Mouse (Mus musculus) G1E (cell line): ENCODE data around the gene Stx4a.

ENCODE experiments used
- CTCF ChIP-seq: IDR thresholded peaks from 2 replicates; pipeline ENCODE4 v1.5.1; 2012; ENCODE audit warnings: low read depth, low read length, inconsistent platforms, mixed read lengths
- GATA1 ChIP-seq: IDR thresholded peaks from 2 replicates; pipeline ENCODE4 v1.6.1; 2012; ENCODE audit warnings: borderline replicate concordance, low read length, inconsistent platforms, mixed read lengths
- GATA2 ChIP-seq: IDR thresholded peaks from 2 replicates; pipeline ENCODE4 v1.6.1; 2012; ENCODE audit warnings: low read depth, low read length, inconsistent platforms, borderline replicate concordance
- POLR2AphosphoS5 ChIP-seq: IDR thresholded peaks from 2 replicates; pipeline ENCODE4 v1.6.1; 2012; ENCODE audit warnings: low read depth, low read length, inconsistent platforms; ENCODE audit not compliant: insufficient replicate concordance
- TAL1 ChIP-seq: conservative IDR thresholded peaks from 2 replicates; pipeline ENCODE4 v1.6.1; 2012; ENCODE audit warnings: low read depth, low read length, inconsistent platforms, mixed read lengths

GRCm38 (mm10) chr7:127808821-127809220 lies 15.3 kb upstream of the Stx4a start:
- TF ChIP-seq CTCF (no peak), POLR2AphosphoS5 (no peak), TAL1 (no peak), GATA1 (no peak), GATA2 (no peak)
